Mouse (Mus musculus) urinary bladder, postnatal 10 days (tissue): Measurements from ENCODE around the gene Crybg3.

Experiments
- DNase-seq: peaks from one replicate; pipeline ENCODE4 v3.0.0; 2022; ENCODE audit warnings: low spot score

Gene Crybg3

GRCm38 (mm10) chr16:59451813-59452212 is 149.0 kb downstream of the Crybg3 start:
- DNase-seq: no peak

DNA sequence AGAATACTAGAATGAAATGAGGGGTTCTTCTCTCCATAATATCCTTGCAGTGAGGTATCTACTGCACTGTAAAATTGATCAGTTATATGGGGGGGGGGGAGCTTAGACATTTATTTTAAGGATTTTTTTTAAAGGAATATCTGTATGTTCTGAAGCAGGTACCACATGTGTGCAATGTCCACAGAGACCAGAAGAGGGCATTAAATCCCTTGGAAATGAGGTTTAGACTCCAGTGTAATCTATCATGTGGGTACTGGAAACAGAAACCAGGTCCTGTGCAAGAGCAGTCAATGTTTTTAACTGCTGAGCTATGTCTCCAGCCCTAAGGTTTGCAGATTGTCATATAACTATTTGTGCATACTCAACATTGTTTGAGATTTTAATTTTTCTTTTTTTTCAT is 151.7 kb downstream of the Crybg3 start:
- DNase-seq: no peak

- DNase-seq: no peak
Measured at GRCm38 (mm10) chr16:59448181-59448580, 152.6 kb downstream of the Crybg3 start.

GRCm38 (mm10) chr16:59444880-59445559 is 155.8 kb downstream of the Crybg3 start:
- DNase-seq: no peak
